Mouse (Mus musculus): ENCODE results near the gene Dapk1.

GRCm38 (mm10) chr13:60783301-60783700 lies 181.6 kb downstream of the Dapk1 start:
- no peak for TF ChIP-seq CTCF (IDR thresholded peaks at IDR 0.05; ENCODE audit: control insufficient read depth, insufficient read depth, low read length)
- TF ChIP-seq POLR2A (IDR thresholded peaks at IDR 0.05; ENCODE audit: borderline replicate concordance, control insufficient read depth, low read depth, low read length), result no peak
